Mouse (Mus musculus) neural tube, embryonic 11.5 days (tissue): ENCODE measurements around the gene Ugt1a1. TPM values are rescaled to one million over a fixed set of nuclear protein-coding genes. Genes with fewer than 3 reads are reported as not detected.
A peak's percentile ranks its signal among the peaks of the same experiment; 100 is the strongest.

ENCODE experiments used
- ATAC-seq: fragments of 200-750 bp; cut with Nextera tagmentation; 2 replicates; pipeline ENCODE4 v1.8.0; 2017; ENCODE audit warnings: moderate number of reproducible peaks, mild to moderate bottlenecking, moderate TSS enrichment, moderate library complexity; ENCODE audit not compliant: insufficient read depth, low FRiP score, low TSS enrichment
- DNase-seq: peaks from one replicate; pipeline ENCODE4 v3.0.0-alpha.2; 2015; ENCODE audit warnings: low spot score
- H3K27ac ChIP-seq: fragments of 300-500 bp; sonication (generic); 2 replicates; pipeline ENCODE4 v1.5.1; 2014; ENCODE audit warnings: low read depth, mild to moderate bottlenecking, low read length
- H3K27me3 ChIP-seq: fragments of 300-500 bp; sonication (generic); 2 replicates; pipeline ENCODE4 v1.6.1; 2014; ENCODE audit warnings: mild to moderate bottlenecking, low read length, mixed read lengths; ENCODE audit not compliant: control insufficient read depth, insufficient read depth
- H3K36me3 ChIP-seq: fragments of 300-500 bp; sonication (generic); 2 replicates; pipeline ENCODE4 v1.6.1; 2014; ENCODE audit warnings: mild to moderate bottlenecking, low read length, moderate library complexity, mixed read lengths; ENCODE audit not compliant: control insufficient read depth, insufficient read depth
- H3K4me1 ChIP-seq: fragments of 300-500 bp; sonication (generic); 2 replicates; pipeline ENCODE4 v1.6.1; 2014; ENCODE audit warnings: low read length, mixed read lengths; ENCODE audit not compliant: control insufficient read depth, insufficient read depth
- H3K4me2 ChIP-seq: fragments of 300-500 bp; sonication (generic); 2 replicates; pipeline ENCODE4 v1.6.1; 2014; ENCODE audit warnings: low read depth, mild to moderate bottlenecking, moderate library complexity
- H3K4me3 ChIP-seq: fragments of 300-500 bp; sonication (generic); 2 replicates; pipeline ENCODE4 v1.5.1; 2014; ENCODE audit warnings: low read depth, low read length
- H3K9ac ChIP-seq: fragments of 300-500 bp; sonication (generic); 2 replicates; pipeline ENCODE4 v1.6.1; 2014; ENCODE audit warnings: mild to moderate bottlenecking, low read length
- H3K9me3 ChIP-seq: fragments of 300-500 bp; sonication (generic); 2 replicates; pipeline ENCODE4 v1.6.1; 2016; ENCODE audit warnings: low read length; ENCODE audit not compliant: control insufficient read depth
- WGBS: fragments of 180-500 bp; shearing (Covaris S2); extraction: QIAGEN DNeasy Blood & Tissue Kit; methylation state at CpG from one replicate; pipeline ENCODE4 v1.1.7; 2014; 5-methylcytosine and 5-hydroxymethylcytosine counted together
- polyA plus RNA-seq: library from polyadenylated mRNA; unstranded; fragments of >200 nt; fragmentation: Nextera tagmentation; extraction: Ambion mirVana; gene quantifications from 2 replicates; pipeline ENCODE4 v1.2.1, GENCODE M21; 2014

Gene Ugt1a1
- polyA plus RNA-seq, 1 experiment from 2014 or later, result not detected

DNA sequence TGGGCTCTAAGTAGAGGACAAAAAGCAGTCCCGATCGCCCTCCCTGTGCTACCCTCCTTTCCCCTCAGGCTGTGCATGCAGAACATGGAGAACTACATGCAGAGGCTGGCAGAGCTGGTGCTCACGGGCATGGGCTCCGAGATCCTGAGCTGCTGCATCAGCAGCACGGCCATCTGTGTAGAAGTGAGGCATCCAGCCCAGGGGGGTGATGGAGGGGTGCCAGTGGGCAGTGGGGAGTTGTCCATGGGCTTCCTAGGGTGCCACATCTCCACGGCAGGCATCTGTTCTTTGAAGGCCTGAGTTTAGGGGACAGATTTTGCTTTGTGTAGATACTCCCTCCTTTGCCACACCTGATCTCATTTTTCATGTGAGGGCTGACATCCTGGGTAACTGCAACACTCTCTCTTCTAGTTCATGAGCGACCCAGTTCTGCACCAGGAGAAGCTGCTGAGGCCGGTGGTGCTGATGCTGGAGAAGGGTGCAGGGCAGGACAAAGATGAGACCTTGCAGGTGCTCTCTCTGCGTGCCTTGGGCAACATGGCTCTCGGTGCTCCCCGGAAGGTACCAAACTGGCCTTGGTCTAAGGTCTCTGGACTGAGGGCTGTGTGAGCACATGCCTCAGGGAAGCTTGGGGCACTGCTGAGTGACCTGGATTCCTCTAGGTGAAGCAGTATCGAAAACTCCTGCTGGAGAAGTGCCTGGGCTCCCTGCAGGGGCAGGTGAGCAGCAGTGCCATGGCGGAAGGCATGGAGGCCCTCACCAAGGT lies 44.4 kb downstream of the Ugt1a1 start:
- no peak overlapping the region for H3K4me3 ChIP-seq
- H3K9ac ChIP-seq, result no peak overlapping the region
- WGBS, result 79% methylated on average over 13 of the region's 13 CpGs
- H3K27ac ChIP-seq, result no peak overlapping the region
- H3K27me3 ChIP-seq, result no peaks in the 10 kb centered on the region
- peaks cover 8% of the 10 kb centered on the region for H3K36me3 ChIP-seq
- peaks cover 89% of the 10 kb centered on the region for H3K9me3 ChIP-seq
- no peak overlapping the region for H3K4me2 ChIP-seq
- no peak for DNase-seq
- no peak for ATAC-seq
- H3K4me1 ChIP-seq, result no peaks in the 10 kb centered on the region

- Histone ChIP-seq H3K9me3 (peaks cover 89% of the 10 kb centered on the region), H3K4me3 (no peak overlapping the region), H3K4me2 (no peak overlapping the region), H3K36me3 (peaks cover 14% of the 10 kb centered on the region), H3K4me1 (no peaks in the 10 kb centered on the region), H3K9ac (no peak overlapping the region), H3K27me3 (no peaks in the 10 kb centered on the region), H3K27ac (no peak overlapping the region)
- WGBS, result 78% methylated on average over 10 of the region's 10 CpGs
- DNase-seq, result no peak
- no peak for ATAC-seq
Measured at GRCm38 (mm10) chr1:88256886-88257663, 45.3 kb downstream of the Ugt1a1 start.

DNA sequence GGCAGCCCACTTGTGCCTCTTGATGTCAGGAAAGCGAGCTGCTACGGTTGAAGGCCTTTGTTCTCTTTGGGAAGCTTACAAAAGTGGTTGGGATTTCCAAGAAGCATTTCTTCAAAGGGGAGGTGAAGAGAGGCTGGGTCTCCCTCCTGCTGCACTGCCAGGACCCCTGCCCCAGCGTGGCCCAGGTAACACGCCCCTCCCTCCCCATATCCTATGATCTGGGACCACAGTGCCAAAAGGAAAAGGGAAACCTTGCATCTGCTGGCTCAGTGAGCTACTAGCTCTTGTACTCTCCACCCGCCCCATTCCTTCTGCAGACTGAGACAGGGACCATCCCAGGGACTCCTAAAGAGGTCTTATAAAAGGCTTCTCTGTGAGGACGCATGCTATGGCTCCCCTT lies 45.9 kb downstream of the Ugt1a1 start:
- WGBS, result 77% methylated on average over 6 of the region's 6 CpGs
- H3K27ac ChIP-seq, result no peak overlapping the region
- H3K36me3 ChIP-seq, result peaks cover 20% of the 10 kb centered on the region
- H3K9ac ChIP-seq, result no peak overlapping the region
- H3K27me3 ChIP-seq, result no peaks in the 10 kb centered on the region
- H3K9me3 ChIP-seq, result peaks cover 83% of the 10 kb centered on the region
- no peak for ATAC-seq
- DNase-seq, result no peak
- no peak overlapping the region for H3K4me2 ChIP-seq
- no peaks in the 10 kb centered on the region for H3K4me1 ChIP-seq
- H3K4me3 ChIP-seq, result no peak overlapping the region

DNA sequence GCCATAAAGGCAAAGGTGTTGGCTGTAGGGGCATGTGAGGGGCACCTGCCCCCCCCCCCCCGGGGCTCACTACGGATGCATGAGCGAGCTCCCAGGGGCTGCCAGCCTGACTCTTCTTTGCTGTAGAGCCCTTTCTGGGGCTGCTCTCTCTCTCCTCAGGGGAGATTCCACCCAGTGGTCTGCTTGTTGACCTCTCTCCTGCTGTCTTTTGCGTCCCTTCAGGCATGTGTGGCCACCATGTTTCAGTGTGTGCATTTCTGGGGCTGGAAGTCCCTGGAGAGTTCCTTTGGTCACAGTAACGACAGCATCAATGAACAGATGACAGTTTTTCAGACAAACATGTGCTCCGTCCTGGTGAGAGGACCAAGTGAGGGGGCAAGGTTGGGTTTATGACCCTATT lies 46.6 kb downstream of the Ugt1a1 start:
- H3K4me2 ChIP-seq, result no peak overlapping the region
- peaks cover 27% of the 10 kb centered on the region for H3K36me3 ChIP-seq
- H3K4me1 ChIP-seq, result no peaks in the 10 kb centered on the region
- H3K27me3 ChIP-seq, result no peaks in the 10 kb centered on the region
- H3K27ac ChIP-seq, result no peak overlapping the region
- H3K4me3 ChIP-seq, result no peak overlapping the region
- ATAC-seq (no peak), DNase-seq (no peak)
- 66% methylated on average over 6 of the region's 6 CpGs for WGBS
- H3K9me3 ChIP-seq, result peaks cover 78% of the 10 kb centered on the region
- no peak overlapping the region for H3K9ac ChIP-seq

DNA sequence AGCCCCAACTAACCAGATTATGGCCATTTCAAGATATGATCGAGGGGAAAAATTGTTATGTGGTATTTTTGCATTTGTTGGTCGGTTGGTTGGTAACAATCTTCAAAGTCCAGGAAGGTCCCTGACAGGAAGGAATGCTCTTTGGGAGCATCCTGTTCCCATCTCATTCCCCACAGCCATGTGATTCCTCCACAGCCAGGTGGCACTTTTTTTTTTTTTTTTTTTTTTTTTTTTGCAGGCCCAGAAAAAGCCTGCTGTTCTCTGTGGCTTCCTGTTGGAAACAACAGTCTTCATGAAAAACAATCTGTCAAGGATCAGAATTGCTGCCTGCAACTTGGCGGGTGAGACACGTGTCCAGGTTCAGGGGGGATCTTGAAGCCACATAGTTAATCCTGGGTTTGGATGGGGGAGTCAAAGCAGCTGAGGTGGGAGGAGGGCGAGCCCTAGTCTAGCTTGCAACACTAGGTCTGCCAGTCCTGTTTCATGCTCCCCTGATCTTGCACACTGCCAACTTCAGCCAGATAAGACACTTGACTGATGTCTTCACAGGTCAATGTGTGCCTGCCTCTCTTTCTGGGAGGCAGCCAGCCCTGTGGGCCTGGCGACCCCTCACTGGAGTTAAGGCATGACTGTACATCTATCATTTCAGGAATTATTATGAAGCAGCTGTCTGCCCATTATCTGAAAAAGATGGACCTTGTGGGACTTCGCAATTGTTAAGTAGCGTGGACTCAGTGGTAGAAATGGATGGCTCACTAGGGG lies 47.3 kb downstream of the Ugt1a1 start:
- peak; percentile 2 for ATAC-seq
- H3K27me3 ChIP-seq, result no peaks in the 10 kb centered on the region
- no peak overlapping the region for H3K9ac ChIP-seq
- no peaks in the 10 kb centered on the region for H3K4me1 ChIP-seq
- H3K27ac ChIP-seq, result 0 out of 2 replicates have a peak overlapping the region, but pooled peaks have one; percentile 0
- no peak for DNase-seq
- peaks cover 78% of the 10 kb centered on the region for H3K9me3 ChIP-seq
- H3K4me3 ChIP-seq, result no peak overlapping the region
- 77% methylated on average over 8 of the region's 8 CpGs for WGBS
- H3K4me2 ChIP-seq, result no peak overlapping the region
- peaks cover 34% of the 10 kb centered on the region for H3K36me3 ChIP-seq

GRCm38 (mm10) chr1:88259643-88260024 lies 47.9 kb downstream of the Ugt1a1 start:
- H3K4me3 ChIP-seq, result no peak overlapping the region
- H3K4me2 ChIP-seq, result no peak overlapping the region
- WGBS, result 76% methylated on average over 4 of the region's 4 CpGs
- peaks cover 76% of the 10 kb centered on the region for H3K9me3 ChIP-seq
- DNase-seq (peak; percentile 63), ATAC-seq (peak; percentile 3; the same call in 1 of the 2 replicates)
- 0 out of 2 replicates have a peak overlapping the region, but pooled peaks have one; percentile 0 for H3K27ac ChIP-seq
- H3K9ac ChIP-seq, result no peak overlapping the region
- H3K4me1 ChIP-seq, result no peaks in the 10 kb centered on the region
- H3K36me3 ChIP-seq, result peaks cover 40% of the 10 kb centered on the region
- no peaks in the 10 kb centered on the region for H3K27me3 ChIP-seq

DNA sequence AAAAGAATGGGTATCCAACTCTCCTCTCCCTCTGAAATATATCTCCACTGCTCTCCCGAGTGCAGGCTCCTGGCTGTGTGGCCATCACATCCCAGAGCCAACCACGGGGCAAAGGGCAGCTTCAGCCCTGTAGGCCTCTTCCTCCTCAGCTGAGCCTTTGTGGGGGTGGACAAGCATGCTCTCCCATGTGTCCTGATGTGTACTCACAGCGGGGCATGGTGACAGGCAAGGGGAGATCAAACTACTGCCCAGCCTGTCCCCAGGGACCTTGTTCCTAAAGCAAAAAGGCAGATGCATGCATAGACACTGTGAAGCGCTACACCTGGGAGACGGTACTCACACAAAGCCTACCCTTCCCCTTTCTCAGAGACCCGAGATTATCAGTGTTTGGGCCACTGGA lies 48.4 kb downstream of the Ugt1a1 start:
- WGBS, result 81% methylated on average over 6 of the region's 6 CpGs
- Histone ChIP-seq H3K27me3 (no peaks in the 10 kb centered on the region), H3K4me3 (no peak overlapping the region), H3K9ac (no peak overlapping the region), H3K27ac (no peak overlapping the region), H3K36me3 (peaks cover 45% of the 10 kb centered on the region), H3K4me1 (no peaks in the 10 kb centered on the region), H3K9me3 (peaks cover 76% of the 10 kb centered on the region), H3K4me2 (no peak overlapping the region)
- DNase-seq, result no peak
- ATAC-seq, result peak; percentile 5

GRCm38 (mm10) chr1:88260604-88261377 lies 49.0 kb downstream of the Ugt1a1 start:
- Histone ChIP-seq H3K27ac (no peak overlapping the region), H3K36me3 (peaks cover 51% of the 10 kb centered on the region), H3K9ac (no peak overlapping the region), H3K27me3 (no peaks in the 10 kb centered on the region), H3K4me3 (no peak overlapping the region), H3K9me3 (peaks cover 76% of the 10 kb centered on the region), H3K4me2 (no peak overlapping the region), H3K4me1 (no peaks in the 10 kb centered on the region)
- no peak for ATAC-seq
- WGBS, result 86% methylated on average over 10 of the region's 10 CpGs
- no peak for DNase-seq
